Mouse (Mus musculus) liver, adult 2 months (tissue): ENCODE results near the gene Kdm5b.

Experiments used
- CTCF ChIP-seq: fragments of 200-500 bp; IDR thresholded peaks from 2 replicates; pipeline ENCODE4 v1.5.1; 2011; ENCODE audit warnings: low read depth, low read length, control low read depth
- POLR2A ChIP-seq: fragments of 200-500 bp; IDR thresholded peaks from 2 replicates; pipeline ENCODE4 v1.6.1; 2011; ENCODE audit warnings: low read length, control low read depth; ENCODE audit not compliant: insufficient read depth; ENCODE audit errors: extremely low read depth

GRCm38 (mm10) chr1:134614988-134615387, 55.0 kb downstream of the Kdm5b start:
- TF ChIP-seq CTCF (no peak), POLR2A (no peak)
